Mouse (Mus musculus) frontal cortex, postnatal 10 days (tissue): ENCODE measurements around the gene Ankrd40.

Experiments used
- DNase-seq, 2 experiments: peaks; one replicate each; pipeline ENCODE4 v3.0.0; 2022; ENCODE audit warnings: low spot score in 2 of 2, mixed read lengths in 1 of 2

Ankrd40 gene

GRCm38 (mm10) chr11:94327693-94328643 is at the start of gene Ankrd40:
TSS of gene Ankrd40 (plus strand) at chr11:94328001.
- DNase-seq: peak; percentile 94 to 97

- DNase-seq: no peak
Measured at GRCm38 (mm10) chr11:94281199-94282181, 46.3 kb upstream of the Ankrd40 start, which contains the start of gene Gm21885. TSS of gene Gm21885 (plus strand) at chr11:94281873.

- no peak for DNase-seq
Measured at GRCm38 (mm10) chr11:94282291-94282690, 45.5 kb upstream of the Ankrd40 start.

- DNase-seq: no peak
Measured at GRCm38 (mm10) chr11:94283536-94284099, 44.2 kb upstream of the Ankrd40 start.

GRCm38 (mm10) chr11:94285886-94286574 is 41.8 kb upstream of the Ankrd40 start:
- no peak for DNase-seq

GRCm38 (mm10) chr11:94287105-94287504 is 40.7 kb upstream of the Ankrd40 start:
- no peak for DNase-seq

- no peak for DNase-seq
Measured at GRCm38 (mm10) chr11:94290062-94290740, 37.6 kb upstream of the Ankrd40 start.

- no peak for DNase-seq
Measured at GRCm38 (mm10) chr11:94294996-94295845, 32.6 kb upstream of the Ankrd40 start.

GRCm38 (mm10) chr11:94312733-94313132 is 15.1 kb upstream of the Ankrd40 start:
- no peak for DNase-seq

- DNase-seq: no peak
Measured at GRCm38 (mm10) chr11:94314098-94314652, 13.6 kb upstream of the Ankrd40 start.

- DNase-seq: no peak
Measured at GRCm38 (mm10) chr11:94315308-94315707, 12.5 kb upstream of the Ankrd40 start.

- no peak for DNase-seq
Measured at GRCm38 (mm10) chr11:94316528-94316927, 11.3 kb upstream of the Ankrd40 start.

- no peak for DNase-seq
Measured at GRCm38 (mm10) chr11:94317014-94317413, 10.8 kb upstream of the Ankrd40 start.

GRCm38 (mm10) chr11:94317515-94317914 is 10.3 kb upstream of the Ankrd40 start:
- DNase-seq: no peak

GRCm38 (mm10) chr11:94318056-94318455 is 9.7 kb upstream of the Ankrd40 start:
- no peak for DNase-seq

GRCm38 (mm10) chr11:94320969-94321930 is 6.6 kb upstream of the Ankrd40 start:
- peak in 1 of 2 experiments; percentile 58 for DNase-seq

GRCm38 (mm10) chr11:94321931-94322400 is 5.8 kb upstream of the Ankrd40 start, which contains the start of gene Luc7l3:
TSS of gene Luc7l3 (minus strand) at chr11:94321988.
- peak; percentile 87 to 92 for DNase-seq

- no peak for DNase-seq
Measured at GRCm38 (mm10) chr11:94322636-94323035, 5.2 kb upstream of the Ankrd40 start.
